Mouse (Mus musculus): ENCODE data around the gene Ing1. TPM values are rescaled to one million over a fixed set of nuclear protein-coding genes. Genes with fewer than 3 reads are reported as not detected.

The Ing1 gene
- 13.9 and 17.2 TPM in 2 replicates for polyA plus RNA-seq (2012; ENCODE audit: insufficient read depth, insufficient read length, missing spikeins)

- Histone ChIP-seq H3K4me1 (ENCODE audit: control insufficient read depth, insufficient read depth, insufficient read length, low read length) (no peaks in the 10 kb centered on the region), H3K4me3 (ENCODE audit: insufficient read depth, low read depth, low read length) (peak within 1 kb of the TSS; percentile 83), H3K27ac (replicated peaks; ENCODE audit: low read depth, low read length) (peak within 1 kb of the TSS; percentile 79)
These were observed at the start of gene Ing1 for GRCm38 (mm10) chr8:11554799-11555719. TSS of gene Ing1 (plus strand) at chr8:11555571.

GRCm38 (mm10) chr8:11506074-11506473 lies 49.3 kb upstream of the Ing1 start:
- H3K4me1 ChIP-seq (ENCODE audit: control insufficient read depth, insufficient read depth, insufficient read length, low read length) = no peaks in the 10 kb centered on the region
- no peak overlapping the region for H3K4me3 ChIP-seq (ENCODE audit: insufficient read depth, low read depth, low read length)
- H3K27ac ChIP-seq (replicated peaks; ENCODE audit: low read depth, low read length) = no peak overlapping the region

- no peak overlapping the region for H3K27ac ChIP-seq (replicated peaks; ENCODE audit: low read depth, low read length)
- H3K4me1 ChIP-seq (ENCODE audit: control insufficient read depth, insufficient read depth, insufficient read length, low read length) = no peaks in the 10 kb centered on the region
- no peak overlapping the region for H3K4me3 ChIP-seq (ENCODE audit: insufficient read depth, low read depth, low read length)
These were observed 48.6 kb upstream of the Ing1 start for GRCm38 (mm10) chr8:11506802-11507201.

GRCm38 (mm10) chr8:11508880-11509279 lies 46.5 kb upstream of the Ing1 start:
- Histone ChIP-seq H3K4me1 (ENCODE audit: control insufficient read depth, insufficient read depth, insufficient read length, low read length) (no peaks in the 10 kb centered on the region), H3K4me3 (ENCODE audit: insufficient read depth, low read depth, low read length) (no peak overlapping the region), H3K27ac (replicated peaks; ENCODE audit: low read depth, low read length) (no peak overlapping the region)

GRCm38 (mm10) chr8:11510971-11511370 lies 44.4 kb upstream of the Ing1 start:
- Histone ChIP-seq H3K4me3 (ENCODE audit: insufficient read depth, low read depth, low read length) (no peak overlapping the region), H3K4me1 (ENCODE audit: control insufficient read depth, insufficient read depth, insufficient read length, low read length) (no peaks in the 10 kb centered on the region), H3K27ac (replicated peaks; ENCODE audit: low read depth, low read length) (no peak overlapping the region)

GRCm38 (mm10) chr8:11512711-11513110 lies 42.7 kb upstream of the Ing1 start:
- H3K4me1 ChIP-seq (ENCODE audit: control insufficient read depth, insufficient read depth, insufficient read length, low read length) = no peaks in the 10 kb centered on the region
- no peak overlapping the region for H3K27ac ChIP-seq (replicated peaks; ENCODE audit: low read depth, low read length)
- H3K4me3 ChIP-seq (ENCODE audit: insufficient read depth, low read depth, low read length) = no peak overlapping the region

GRCm38 (mm10) chr8:11513247-11513646 lies 42.1 kb upstream of the Ing1 start:
- Histone ChIP-seq H3K27ac (replicated peaks; ENCODE audit: low read depth, low read length) (no peak overlapping the region), H3K4me3 (ENCODE audit: insufficient read depth, low read depth, low read length) (no peak overlapping the region), H3K4me1 (ENCODE audit: control insufficient read depth, insufficient read depth, insufficient read length, low read length) (no peaks in the 10 kb centered on the region)

GRCm38 (mm10) chr8:11516292-11516691 lies 39.1 kb upstream of the Ing1 start:
- Histone ChIP-seq H3K4me3 (ENCODE audit: insufficient read depth, low read depth, low read length) (no peak overlapping the region), H3K4me1 (ENCODE audit: control insufficient read depth, insufficient read depth, insufficient read length, low read length) (no peaks in the 10 kb centered on the region), H3K27ac (replicated peaks; ENCODE audit: low read depth, low read length) (no peak overlapping the region)

GRCm38 (mm10) chr8:11517366-11518055 lies 37.9 kb upstream of the Ing1 start:
- Histone ChIP-seq H3K4me1 (ENCODE audit: control insufficient read depth, insufficient read depth, insufficient read length, low read length) (no peaks in the 10 kb centered on the region), H3K4me3 (ENCODE audit: insufficient read depth, low read depth, low read length) (no peak overlapping the region), H3K27ac (replicated peaks; ENCODE audit: low read depth, low read length) (no peak overlapping the region)

- Histone ChIP-seq H3K4me3 (ENCODE audit: insufficient read depth, low read depth, low read length) (no peak overlapping the region), H3K4me1 (ENCODE audit: control insufficient read depth, insufficient read depth, insufficient read length, low read length) (no peaks in the 10 kb centered on the region), H3K27ac (replicated peaks; ENCODE audit: low read depth, low read length) (no peak overlapping the region)
These were observed 37.3 kb upstream of the Ing1 start for GRCm38 (mm10) chr8:11518056-11518396.

GRCm38 (mm10) chr8:11518676-11519075 lies 36.7 kb upstream of the Ing1 start:
- Histone ChIP-seq H3K4me3 (ENCODE audit: insufficient read depth, low read depth, low read length) (no peak overlapping the region), H3K4me1 (ENCODE audit: control insufficient read depth, insufficient read depth, insufficient read length, low read length) (no peaks in the 10 kb centered on the region), H3K27ac (replicated peaks; ENCODE audit: low read depth, low read length) (no peak overlapping the region)

- Histone ChIP-seq H3K4me1 (ENCODE audit: control insufficient read depth, insufficient read depth, insufficient read length, low read length) (no peaks in the 10 kb centered on the region), H3K27ac (replicated peaks; ENCODE audit: low read depth, low read length) (no peak overlapping the region), H3K4me3 (ENCODE audit: insufficient read depth, low read depth, low read length) (no peak overlapping the region)
These were observed 32.0 kb upstream of the Ing1 start for GRCm38 (mm10) chr8:11523331-11523730.

- Histone ChIP-seq H3K4me1 (ENCODE audit: control insufficient read depth, insufficient read depth, insufficient read length, low read length) (no peaks in the 10 kb centered on the region), H3K4me3 (ENCODE audit: insufficient read depth, low read depth, low read length) (no peak overlapping the region), H3K27ac (replicated peaks; ENCODE audit: low read depth, low read length) (peak overlapping the region; percentile 49)
These were observed 25.1 kb upstream of the Ing1 start for GRCm38 (mm10) chr8:11530155-11530770.

- Histone ChIP-seq H3K4me1 (ENCODE audit: control insufficient read depth, insufficient read depth, insufficient read length, low read length) (no peaks in the 10 kb centered on the region), H3K4me3 (ENCODE audit: insufficient read depth, low read depth, low read length) (no peak overlapping the region), H3K27ac (replicated peaks; ENCODE audit: low read depth, low read length) (no peak overlapping the region; the same call in 1 of the 2 replicates)
These were observed 24.5 kb upstream of the Ing1 start for GRCm38 (mm10) chr8:11530849-11531248.

- no peak overlapping the region for H3K4me3 ChIP-seq (ENCODE audit: insufficient read depth, low read depth, low read length)
- H3K4me1 ChIP-seq (ENCODE audit: control insufficient read depth, insufficient read depth, insufficient read length, low read length) = no peaks in the 10 kb centered on the region
- H3K27ac ChIP-seq (replicated peaks; ENCODE audit: low read depth, low read length) = no peak overlapping the region
These were observed 20.9 kb upstream of the Ing1 start for GRCm38 (mm10) chr8:11534494-11534893.

Measured in brown adipose tissue, adult 24 weeks (tissue).